Mouse (Mus musculus): Measurements from ENCODE around the gene Nt5c2. TPM values are rescaled to one million over a fixed set of nuclear protein-coding genes. Genes with fewer than 3 reads are reported as not detected.

The Nt5c2 gene
- polyA plus RNA-seq, 1 experiment from 2014 or later, result 142 TPM

DNA sequence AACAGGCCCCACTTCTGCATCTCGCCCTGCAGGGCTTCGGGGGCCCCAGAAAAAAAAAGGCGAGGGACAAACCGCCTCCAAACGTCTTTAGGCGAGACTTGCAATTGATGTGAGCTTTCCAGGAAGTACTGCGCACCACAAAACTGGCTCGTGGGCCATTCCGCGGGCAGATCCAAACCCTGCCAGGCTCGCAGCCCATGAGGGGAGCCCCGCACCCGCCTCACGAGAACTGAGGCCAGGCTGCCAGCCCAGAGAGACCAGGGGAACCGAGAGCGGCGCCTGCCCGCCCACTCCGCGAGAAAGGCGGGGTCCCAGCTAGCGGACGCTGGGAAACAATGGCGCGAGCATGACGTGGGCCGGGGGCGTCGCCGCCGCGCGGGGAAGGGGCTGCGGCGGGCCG, 53.3 kb downstream of the Nt5c2 start:
- WGBS, result under 1% methylated on average over 26 of the region's 36 CpGs
- Histone ChIP-seq H3K4me3 (ENCODE audit: low read length) (peak overlapping the region; percentile 89), H3K9me3 (replicated peaks; ENCODE audit: control insufficient read depth, low read length) (no peaks in the 10 kb centered on the region), H3K27me3 (ENCODE audit: control insufficient read depth, insufficient read depth, low read length) (no peaks in the 10 kb centered on the region), H3K27ac (ENCODE audit: low read length) (peak overlapping the region; percentile 97), H3K4me1 (ENCODE audit: control insufficient read depth, insufficient read depth, low read length) (peaks cover 37% of the 10 kb centered on the region), H3K9ac (ENCODE audit: low read length) (peak overlapping the region; percentile 97), H3K4me2 (ENCODE audit: low read depth, low read length) (peak overlapping the region; percentile 75), H3K36me3 (ENCODE audit: control insufficient read depth, insufficient read depth) (no peaks in the 10 kb centered on the region)
- peak; percentile 89 for ATAC-seq (replicated peaks; ENCODE audit: extremely low read depth, insufficient read depth, low FRiP score)

- Histone ChIP-seq H3K4me3 (ENCODE audit: low read length) (peak overlapping the region; percentile 89), H3K27ac (ENCODE audit: low read length) (peak overlapping the region; percentile 97), H3K4me1 (ENCODE audit: control insufficient read depth, insufficient read depth, low read length) (peaks cover 37% of the 10 kb centered on the region), H3K9ac (ENCODE audit: low read length) (peak overlapping the region; percentile 97), H3K9me3 (replicated peaks; ENCODE audit: control insufficient read depth, low read length) (no peaks in the 10 kb centered on the region), H3K4me2 (ENCODE audit: low read depth, low read length) (peak overlapping the region; percentile 75), H3K36me3 (ENCODE audit: control insufficient read depth, insufficient read depth) (no peaks in the 10 kb centered on the region), H3K27me3 (ENCODE audit: control insufficient read depth, insufficient read depth, low read length) (no peaks in the 10 kb centered on the region)
- ATAC-seq (replicated peaks; ENCODE audit: extremely low read depth, insufficient read depth, low FRiP score), result peak; percentile 1; the same call in 1 of the 2 replicates
- 4% methylated on average over 22 of the region's 22 CpGs for WGBS
Measured at GRCm38 (mm10) chr19:46961047-46961651, 53.8 kb downstream of the Nt5c2 start.

DNA sequence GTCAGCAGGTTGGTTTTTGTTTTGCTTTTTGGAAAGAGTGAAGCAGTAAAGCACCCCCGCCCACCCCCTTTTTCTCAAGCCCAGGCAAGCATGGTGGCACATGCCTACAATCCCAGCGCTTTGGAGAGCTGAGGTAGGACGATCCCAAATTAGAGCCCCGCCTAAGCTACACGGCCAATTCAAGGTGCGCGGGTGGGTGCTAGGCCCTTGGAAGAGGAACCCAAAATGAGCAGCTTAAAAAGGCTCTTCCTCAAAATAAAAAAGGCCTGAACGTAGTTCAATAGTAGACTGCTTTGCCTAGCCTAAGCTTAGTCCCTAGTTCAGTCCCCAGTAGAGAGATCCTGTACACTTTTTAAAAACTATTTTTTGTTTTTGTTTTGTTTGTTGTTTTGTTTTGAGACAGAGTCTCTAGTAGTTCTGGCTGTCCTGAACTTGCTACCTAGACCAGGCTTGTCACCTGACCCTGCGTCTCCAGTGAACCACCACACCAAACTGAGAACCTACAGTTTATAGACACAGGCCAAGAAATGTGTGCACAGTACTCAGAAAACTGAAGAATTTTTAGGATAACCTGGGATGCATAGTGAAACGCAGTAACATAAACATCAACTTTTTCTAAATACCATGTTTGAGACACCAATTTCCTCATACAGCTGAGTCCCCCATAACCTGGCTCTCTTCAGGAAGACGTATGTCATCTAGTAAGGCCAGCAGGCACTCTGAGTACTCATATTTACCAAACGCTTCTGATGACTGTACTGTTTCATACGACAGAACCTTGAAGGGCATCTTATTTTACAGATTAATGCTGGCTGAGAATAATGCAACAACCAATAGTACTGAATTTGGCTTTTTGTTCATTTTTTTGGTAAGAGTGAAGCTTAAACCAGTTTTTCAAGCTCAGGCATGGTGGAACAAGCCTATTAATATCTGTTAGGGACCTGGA, 54.6 kb downstream of the Nt5c2 start:
- H3K4me2 ChIP-seq (ENCODE audit: low read depth, low read length), result peak overlapping the region; percentile 75
- H3K4me1 ChIP-seq (ENCODE audit: control insufficient read depth, insufficient read depth, low read length), result peaks cover 37% of the 10 kb centered on the region
- peak overlapping the region; percentile 89 for H3K4me3 ChIP-seq (ENCODE audit: low read length)
- H3K27ac ChIP-seq (ENCODE audit: low read length), result peak overlapping the region; percentile 97
- no peaks in the 10 kb centered on the region for H3K36me3 ChIP-seq (ENCODE audit: control insufficient read depth, insufficient read depth)
- no peak for ATAC-seq (replicated peaks; ENCODE audit: extremely low read depth, insufficient read depth, low FRiP score)
- no peaks in the 10 kb centered on the region for H3K9me3 ChIP-seq (replicated peaks; ENCODE audit: control insufficient read depth, low read length)
- H3K9ac ChIP-seq (ENCODE audit: low read length), result peak overlapping the region; percentile 97
- H3K27me3 ChIP-seq (ENCODE audit: control insufficient read depth, insufficient read depth, low read length), result no peaks in the 10 kb centered on the region
- WGBS, result 54% methylated on average over 13 of the region's 13 CpGs

DNA sequence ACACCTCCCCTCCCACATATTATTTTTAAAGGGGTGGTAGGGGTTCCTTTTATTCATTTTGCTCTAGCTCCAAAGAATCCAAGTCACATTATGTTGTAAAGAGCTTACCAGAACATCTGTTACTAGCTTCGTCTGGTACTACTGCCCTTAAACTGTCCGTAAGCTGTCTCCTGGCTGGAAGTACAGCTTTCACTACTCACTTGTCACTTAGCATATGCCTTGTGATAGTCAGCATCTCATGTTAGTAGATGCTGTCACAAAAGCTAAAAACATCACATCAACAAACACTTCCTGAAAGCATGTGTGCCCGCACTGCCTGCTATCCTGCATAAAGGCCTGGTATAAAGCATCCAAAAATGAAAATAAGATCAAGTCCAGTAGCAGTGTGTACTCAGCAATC, 55.4 kb downstream of the Nt5c2 start:
- peak overlapping the region; percentile 97 for H3K27ac ChIP-seq (ENCODE audit: low read length)
- peak overlapping the region; percentile 75 for H3K4me2 ChIP-seq (ENCODE audit: low read depth, low read length)
- no peaks in the 10 kb centered on the region for H3K9me3 ChIP-seq (replicated peaks; ENCODE audit: control insufficient read depth, low read length)
- peaks cover 37% of the 10 kb centered on the region for H3K4me1 ChIP-seq (ENCODE audit: control insufficient read depth, insufficient read depth, low read length)
- peak overlapping the region; percentile 97; the same call in 1 of the 2 replicates for H3K9ac ChIP-seq (ENCODE audit: low read length)
- no peak for ATAC-seq (replicated peaks; ENCODE audit: extremely low read depth, insufficient read depth, low FRiP score)
- 39% methylated on average over 3 of the region's 3 CpGs for WGBS
- H3K4me3 ChIP-seq (ENCODE audit: low read length), result peak overlapping the region; percentile 89
- H3K36me3 ChIP-seq (ENCODE audit: control insufficient read depth, insufficient read depth), result no peaks in the 10 kb centered on the region
- no peaks in the 10 kb centered on the region for H3K27me3 ChIP-seq (ENCODE audit: control insufficient read depth, insufficient read depth, low read length)

DNA sequence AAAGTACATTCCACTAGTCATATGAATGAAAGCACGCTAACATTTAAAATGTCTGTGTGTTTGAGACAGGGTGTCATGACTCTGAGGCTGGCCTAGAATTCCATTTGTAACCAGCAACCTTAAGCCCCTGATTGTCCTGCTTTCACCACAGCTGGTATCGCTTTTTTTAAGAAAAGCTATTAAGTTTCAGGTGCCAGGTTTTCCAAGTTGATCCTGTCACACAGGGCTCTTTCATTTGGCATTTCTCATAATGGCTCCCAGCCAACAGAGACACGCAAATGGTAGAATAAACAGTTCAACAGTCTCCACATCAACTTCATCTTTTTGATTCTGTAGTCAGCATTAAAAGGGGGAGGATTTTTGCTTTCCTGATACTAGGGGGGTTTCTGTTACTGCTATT, 56.4 kb downstream of the Nt5c2 start:
- no peaks in the 10 kb centered on the region for H3K27me3 ChIP-seq (ENCODE audit: control insufficient read depth, insufficient read depth, low read length)
- no peaks in the 10 kb centered on the region for H3K36me3 ChIP-seq (ENCODE audit: control insufficient read depth, insufficient read depth)
- no peak overlapping the region for H3K9ac ChIP-seq (ENCODE audit: low read length)
- WGBS, result 49% methylated on average over 3 of the region's 3 CpGs
- no peak for ATAC-seq (replicated peaks; ENCODE audit: extremely low read depth, insufficient read depth, low FRiP score)
- peaks cover 38% of the 10 kb centered on the region for H3K4me1 ChIP-seq (ENCODE audit: control insufficient read depth, insufficient read depth, low read length)
- H3K9me3 ChIP-seq (replicated peaks; ENCODE audit: control insufficient read depth, low read length), result no peaks in the 10 kb centered on the region
- H3K4me3 ChIP-seq (ENCODE audit: low read length), result no peak overlapping the region
- H3K27ac ChIP-seq (ENCODE audit: low read length), result no peak overlapping the region
- no peak overlapping the region for H3K4me2 ChIP-seq (ENCODE audit: low read depth, low read length)

GRCm38 (mm10) chr19:46957971-46958370, 57.0 kb downstream of the Nt5c2 start:
- no peaks in the 10 kb centered on the region for H3K9me3 ChIP-seq (replicated peaks; ENCODE audit: control insufficient read depth, low read length)
- H3K4me3 ChIP-seq (ENCODE audit: low read length), result no peak overlapping the region
- no peaks in the 10 kb centered on the region for H3K36me3 ChIP-seq (ENCODE audit: control insufficient read depth, insufficient read depth)
- no peak overlapping the region for H3K9ac ChIP-seq (ENCODE audit: low read length)
- H3K4me2 ChIP-seq (ENCODE audit: low read depth, low read length), result no peak overlapping the region
- peaks cover 38% of the 10 kb centered on the region for H3K4me1 ChIP-seq (ENCODE audit: control insufficient read depth, insufficient read depth, low read length)
- 72% methylated on average over 4 of the region's 4 CpGs for WGBS
- no peak overlapping the region for H3K27ac ChIP-seq (ENCODE audit: low read length)
- ATAC-seq (replicated peaks; ENCODE audit: extremely low read depth, insufficient read depth, low FRiP score), result no peak
- no peaks in the 10 kb centered on the region for H3K27me3 ChIP-seq (ENCODE audit: control insufficient read depth, insufficient read depth, low read length)

GRCm38 (mm10) chr19:46957001-46957400, 58.0 kb downstream of the Nt5c2 start:
- peaks cover 36% of the 10 kb centered on the region for H3K4me1 ChIP-seq (ENCODE audit: control insufficient read depth, insufficient read depth, low read length)
- no peak for ATAC-seq (replicated peaks; ENCODE audit: extremely low read depth, insufficient read depth, low FRiP score)
- no peaks in the 10 kb centered on the region for H3K27me3 ChIP-seq (ENCODE audit: control insufficient read depth, insufficient read depth, low read length)
- H3K27ac ChIP-seq (ENCODE audit: low read length), result no peak overlapping the region
- H3K9ac ChIP-seq (ENCODE audit: low read length), result no peak overlapping the region
- WGBS, result 77% methylated on average over 5 of the region's 5 CpGs
- H3K4me3 ChIP-seq (ENCODE audit: low read length), result no peak overlapping the region
- no peaks in the 10 kb centered on the region for H3K36me3 ChIP-seq (ENCODE audit: control insufficient read depth, insufficient read depth)
- H3K9me3 ChIP-seq (replicated peaks; ENCODE audit: control insufficient read depth, low read length), result no peaks in the 10 kb centered on the region
- no peak overlapping the region for H3K4me2 ChIP-seq (ENCODE audit: low read depth, low read length)

- WGBS, result 52% methylated on average over 2 of the region's 2 CpGs
Measured at GRCm38 (mm10) chr19:46956410-46956809, 58.5 kb downstream of the Nt5c2 start.

GRCm38 (mm10) chr19:46955630-46956029, 59.3 kb downstream of the Nt5c2 start:
- no peak for ATAC-seq (replicated peaks; ENCODE audit: extremely low read depth, insufficient read depth, low FRiP score)
- peaks cover 32% of the 10 kb centered on the region for H3K4me1 ChIP-seq (ENCODE audit: control insufficient read depth, insufficient read depth, low read length)
- 95% methylated on average over 4 of the region's 4 CpGs for WGBS

More at GRCm38 (mm10) chr19:46956410-46956809, 58.5 kb downstream of the Nt5c2 start:
- H3K9me3 ChIP-seq (replicated peaks; ENCODE audit: control insufficient read depth, low read length), result no peaks in the 10 kb centered on the region
- H3K4me3 ChIP-seq (ENCODE audit: low read length), result no peak overlapping the region
- H3K9ac ChIP-seq (ENCODE audit: low read length), result no peak overlapping the region
- H3K4me2 ChIP-seq (ENCODE audit: low read depth, low read length), result no peak overlapping the region
- no peak overlapping the region for H3K27ac ChIP-seq (ENCODE audit: low read length)
- peaks cover 36% of the 10 kb centered on the region for H3K4me1 ChIP-seq (ENCODE audit: control insufficient read depth, insufficient read depth, low read length)
- no peaks in the 10 kb centered on the region for H3K27me3 ChIP-seq (ENCODE audit: control insufficient read depth, insufficient read depth, low read length)
- H3K36me3 ChIP-seq (ENCODE audit: control insufficient read depth, insufficient read depth), result no peaks in the 10 kb centered on the region
- no peak for ATAC-seq (replicated peaks; ENCODE audit: extremely low read depth, insufficient read depth, low FRiP score)

More at GRCm38 (mm10) chr19:46955630-46956029, 59.3 kb downstream of the Nt5c2 start:
- no peaks in the 10 kb centered on the region for H3K27me3 ChIP-seq (ENCODE audit: control insufficient read depth, insufficient read depth, low read length)
- H3K27ac ChIP-seq (ENCODE audit: low read length), result no peak overlapping the region
- peaks cover 4% of the 10 kb centered on the region for H3K36me3 ChIP-seq (ENCODE audit: control insufficient read depth, insufficient read depth)
- no peak overlapping the region for H3K4me2 ChIP-seq (ENCODE audit: low read depth, low read length)
- H3K9ac ChIP-seq (ENCODE audit: low read length), result no peak overlapping the region
- H3K9me3 ChIP-seq (replicated peaks; ENCODE audit: control insufficient read depth, low read length), result no peaks in the 10 kb centered on the region
- no peak overlapping the region for H3K4me3 ChIP-seq (ENCODE audit: low read length)
